Mouse (Mus musculus) forebrain, embryonic 15.5 days (tissue): ENCODE results near the gene Lat. TPM values are rescaled to one million over a fixed set of nuclear protein-coding genes. Genes with fewer than 3 reads are reported as not detected.
A peak's percentile ranks its signal among the peaks of the same experiment; 100 is the strongest.

Experiments used
- ATAC-seq: fragments of 200-750 bp; cut with Nextera tagmentation; replicated peaks from 2 replicates; pipeline ENCODE4 v1.8.0; 2017; ENCODE audit warnings: mild to moderate bottlenecking, moderate TSS enrichment, moderate library complexity
- H3K27ac ChIP-seq: fragments of 300-500 bp; sonication (generic); replicated peaks from 2 replicates; pipeline ENCODE4 v1.5.1; 2015; ENCODE audit warnings: mild to moderate bottlenecking, inconsistent platforms
- H3K27me3 ChIP-seq: fragments of 300-500 bp; sonication (generic); 2 replicates; pipeline ENCODE4 v1.6.1; 2015; ENCODE audit warnings: inconsistent platforms
- H3K36me3 ChIP-seq: fragments of 300-500 bp; sonication (generic); 2 replicates; pipeline ENCODE4 v1.6.1; 2015; ENCODE audit warnings: mild to moderate bottlenecking, inconsistent platforms
- H3K4me1 ChIP-seq: fragments of 300-500 bp; sonication (generic); 2 replicates; pipeline ENCODE4 v1.6.1; 2015; ENCODE audit warnings: inconsistent platforms
- H3K4me2 ChIP-seq: fragments of 300-500 bp; sonication (generic); replicated peaks from 2 replicates; pipeline ENCODE4 v1.6.1; 2015; ENCODE audit warnings: mild to moderate bottlenecking, inconsistent platforms
- H3K4me3 ChIP-seq: fragments of 300-500 bp; sonication (generic); 2 replicates; pipeline ENCODE4 v1.5.1; 2015; ENCODE audit warnings: mild to moderate bottlenecking, inconsistent platforms
- H3K9ac ChIP-seq: fragments of 300-500 bp; sonication (generic); replicated peaks from 2 replicates; pipeline ENCODE4 v1.6.1; 2015; ENCODE audit warnings: mild to moderate bottlenecking, inconsistent platforms
- H3K9me3 ChIP-seq: fragments of 300-500 bp; sonication (generic); 2 replicates; pipeline ENCODE4 v1.6.1; 2016; ENCODE audit warnings: inconsistent platforms
- WGBS: fragments of 180-500 bp; shearing (Covaris S2); methylation state at CpG from one replicate; pipeline ENCODE4 v1.1.7; 2015; ENCODE audit warnings: mixed read lengths; 5-methylcytosine and 5-hydroxymethylcytosine counted together
- polyA plus RNA-seq: library from polyadenylated mRNA; unstranded; fragments of >200 nt; fragmentation: Nextera tagmentation; extraction: Ambion mirVana; gene quantifications from 2 replicates; pipeline ENCODE4 v1.2.1, GENCODE M21; 2015

The Lat gene
- polyA plus RNA-seq, 1 experiment from 2014 or later, result 0.67 TPM

GRCm38 (mm10) chr7:126363038-126363437 is 6.3 kb downstream of the Lat start:
- no peaks in the 10 kb centered on the region for H3K4me1 ChIP-seq

GRCm38 (mm10) chr7:126359049-126359448 is 10.3 kb downstream of the Lat start:
- Histone ChIP-seq H3K9ac (no peak overlapping the region), H3K4me1 (no peaks in the 10 kb centered on the region), H3K27me3 (no peaks in the 10 kb centered on the region), H3K9me3 (no peaks in the 10 kb centered on the region), H3K4me3 (no peak overlapping the region), H3K36me3 (no peaks in the 10 kb centered on the region), H3K4me2 (no peak overlapping the region), H3K27ac (no peak overlapping the region)
- 79% methylated on average over 13 of the region's 13 CpGs for WGBS
- ATAC-seq, result no peak

More at GRCm38 (mm10) chr7:126363038-126363437, 6.3 kb downstream of the Lat start:
- Histone ChIP-seq H3K27me3 (no peaks in the 10 kb centered on the region), H3K36me3 (no peaks in the 10 kb centered on the region), H3K9ac (no peak overlapping the region), H3K4me3 (no peak overlapping the region), H3K9me3 (no peaks in the 10 kb centered on the region), H3K4me2 (no peak overlapping the region), H3K27ac (no peak overlapping the region)
- WGBS, result 86% methylated on average over 6 of the region's 6 CpGs
- ATAC-seq, result no peak

DNA sequence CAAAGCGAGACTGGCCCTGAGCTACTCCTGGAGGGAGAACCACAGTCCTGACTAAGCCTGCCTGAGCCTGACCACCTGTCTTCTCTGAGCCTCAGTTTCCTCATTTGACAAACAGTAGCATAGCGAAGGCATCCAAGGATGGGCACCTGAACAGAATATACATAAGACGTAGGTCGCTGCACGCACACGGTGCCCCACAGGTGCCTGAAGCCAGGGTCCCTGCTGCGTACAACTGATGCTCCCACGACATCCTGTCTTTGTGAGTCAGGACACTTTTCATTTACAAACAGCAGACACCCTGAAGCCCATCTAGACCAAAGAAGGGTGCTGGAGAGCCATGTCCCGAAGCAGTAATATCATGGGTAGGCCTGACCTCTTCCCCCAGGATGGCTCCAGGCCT is 11.0 kb downstream of the Lat start:
- H3K4me2 ChIP-seq, result no peak overlapping the region
- H3K27ac ChIP-seq, result no peak overlapping the region
- no peaks in the 10 kb centered on the region for H3K27me3 ChIP-seq
- H3K9me3 ChIP-seq, result no peaks in the 10 kb centered on the region
- H3K9ac ChIP-seq, result no peak overlapping the region
- H3K36me3 ChIP-seq, result no peaks in the 10 kb centered on the region
- 92% methylated on average over 9 of the region's 9 CpGs for WGBS
- ATAC-seq, result no peak
- no peaks in the 10 kb centered on the region for H3K4me1 ChIP-seq
- H3K4me3 ChIP-seq, result no peak overlapping the region

GRCm38 (mm10) chr7:126357838-126358237 is 11.5 kb downstream of the Lat start:
- H3K4me1 ChIP-seq, result no peaks in the 10 kb centered on the region
- WGBS, result 85% methylated on average over 6 of the region's 6 CpGs
- no peaks in the 10 kb centered on the region for H3K9me3 ChIP-seq
- H3K27me3 ChIP-seq, result no peaks in the 10 kb centered on the region
- H3K36me3 ChIP-seq, result no peaks in the 10 kb centered on the region
- no peak overlapping the region for H3K4me2 ChIP-seq
- no peak for ATAC-seq
- no peak overlapping the region for H3K9ac ChIP-seq
- H3K4me3 ChIP-seq, result no peak overlapping the region
- no peak overlapping the region for H3K27ac ChIP-seq

DNA sequence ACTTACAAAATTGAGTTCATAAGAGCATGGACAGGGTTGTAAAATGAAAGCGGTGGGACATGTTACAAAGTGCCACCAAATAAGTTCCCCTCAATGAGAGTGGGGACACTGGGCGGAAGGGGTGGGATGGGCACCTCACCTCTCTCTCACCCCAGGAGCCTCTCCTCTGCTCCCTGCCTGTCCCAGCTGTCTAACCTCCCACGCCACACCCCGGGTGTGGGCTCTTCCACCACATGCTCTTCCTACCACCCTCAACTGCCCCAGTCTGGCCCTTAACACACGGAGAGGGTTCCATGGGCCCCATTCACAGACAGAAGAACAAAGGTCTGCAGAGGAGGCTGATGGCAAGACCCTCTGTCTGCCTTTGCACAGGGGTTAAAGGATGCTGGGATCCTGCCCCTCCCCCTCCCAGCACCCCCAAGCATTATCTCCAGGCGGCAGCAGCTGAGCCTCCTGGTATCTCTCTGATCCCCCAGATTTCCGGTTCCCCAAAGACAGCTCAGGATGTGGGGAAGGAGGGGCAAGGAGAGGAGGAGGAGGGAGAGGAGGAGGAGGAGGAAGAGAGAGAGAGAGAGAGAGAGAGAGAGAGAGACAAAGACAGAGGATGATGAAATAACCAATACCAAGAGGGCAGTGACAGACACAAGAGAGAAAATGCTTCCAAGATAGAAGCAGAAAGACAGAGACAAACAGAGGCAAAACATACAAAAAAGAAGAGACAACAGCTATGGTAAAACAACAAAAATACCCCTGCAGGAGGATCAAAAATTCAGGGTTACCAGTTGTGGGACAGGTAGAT is 12.4 kb downstream of the Lat start:
- Histone ChIP-seq H3K9ac (no peak overlapping the region), H3K27ac (no peak overlapping the region), H3K4me3 (no peak overlapping the region), H3K36me3 (no peaks in the 10 kb centered on the region), H3K27me3 (no peaks in the 10 kb centered on the region), H3K4me1 (no peaks in the 10 kb centered on the region), H3K4me2 (no peak overlapping the region), H3K9me3 (no peaks in the 10 kb centered on the region)
- WGBS, result 53% methylated on average over 7 of the region's 7 CpGs
- ATAC-seq, result no peak

- Histone ChIP-seq H3K27ac (no peak overlapping the region), H3K27me3 (no peaks in the 10 kb centered on the region), H3K9me3 (no peaks in the 10 kb centered on the region), H3K4me3 (no peak overlapping the region), H3K4me2 (no peak overlapping the region), H3K36me3 (no peaks in the 10 kb centered on the region), H3K9ac (no peak overlapping the region), H3K4me1 (no peaks in the 10 kb centered on the region)
- 48% methylated on average over 5 of the region's 5 CpGs for WGBS
- no peak for ATAC-seq
Observed at GRCm38 (mm10) chr7:126355847-126356597, 13.3 kb downstream of the Lat start.

DNA sequence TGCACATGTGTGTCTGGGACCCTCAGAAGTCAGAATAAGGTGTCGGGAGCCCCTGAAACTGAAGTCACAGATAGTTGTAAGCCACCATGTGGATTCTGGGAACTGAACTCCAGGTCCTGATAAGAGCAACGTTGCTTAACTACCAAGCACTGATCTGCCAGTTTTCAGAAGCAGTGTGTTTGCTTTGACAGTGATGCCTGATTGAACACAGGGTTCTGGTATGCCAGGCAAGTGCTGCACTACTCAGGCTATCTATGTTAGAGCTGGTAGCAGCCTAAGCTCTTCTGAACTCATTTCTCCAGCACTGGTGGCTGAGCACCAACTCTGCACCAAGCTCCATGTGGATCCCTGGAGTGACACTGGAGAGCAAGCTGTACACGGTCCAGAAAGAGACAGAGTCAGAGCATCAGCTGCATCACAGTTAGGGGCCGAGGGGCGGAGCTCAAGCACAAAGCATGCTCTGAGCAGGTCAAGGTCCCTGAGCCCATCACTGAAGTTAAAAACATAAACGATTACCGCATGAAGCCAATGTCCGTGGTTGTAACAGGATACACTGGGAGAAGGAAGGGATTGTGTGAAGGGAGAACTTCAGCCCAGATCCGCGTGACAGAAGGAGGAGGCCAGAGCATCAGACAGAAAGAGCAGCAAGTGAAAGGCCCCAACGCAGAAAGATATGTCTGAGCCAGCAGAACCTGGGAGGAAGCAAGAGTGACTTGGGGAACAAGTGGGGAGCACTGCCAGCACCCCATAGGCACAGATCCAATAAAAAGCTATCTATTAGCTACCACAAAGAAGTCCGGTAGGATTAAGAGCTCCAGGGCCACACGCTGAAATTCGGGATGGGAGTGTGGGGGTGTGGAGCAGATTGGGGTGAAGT is 14.4 kb downstream of the Lat start:
- Histone ChIP-seq H3K36me3 (no peaks in the 10 kb centered on the region), H3K27me3 (no peaks in the 10 kb centered on the region), H3K4me3 (no peak overlapping the region), H3K9ac (no peak overlapping the region), H3K9me3 (no peaks in the 10 kb centered on the region), H3K27ac (no peak overlapping the region), H3K4me2 (no peak overlapping the region), H3K4me1 (no peaks in the 10 kb centered on the region)
- 52% methylated on average over 14 of the region's 14 CpGs for WGBS
- ATAC-seq, result no peak

GRCm38 (mm10) chr7:126353994-126354365 is 15.4 kb downstream of the Lat start:
- Histone ChIP-seq H3K27ac (no peak overlapping the region), H3K4me2 (no peak overlapping the region), H3K4me1 (no peaks in the 10 kb centered on the region), H3K9me3 (no peaks in the 10 kb centered on the region), H3K4me3 (no peak overlapping the region), H3K36me3 (no peaks in the 10 kb centered on the region), H3K27me3 (no peaks in the 10 kb centered on the region), H3K9ac (no peak overlapping the region)
- no peak for ATAC-seq
- WGBS, result 86% methylated on average over 3 of the region's 3 CpGs

DNA sequence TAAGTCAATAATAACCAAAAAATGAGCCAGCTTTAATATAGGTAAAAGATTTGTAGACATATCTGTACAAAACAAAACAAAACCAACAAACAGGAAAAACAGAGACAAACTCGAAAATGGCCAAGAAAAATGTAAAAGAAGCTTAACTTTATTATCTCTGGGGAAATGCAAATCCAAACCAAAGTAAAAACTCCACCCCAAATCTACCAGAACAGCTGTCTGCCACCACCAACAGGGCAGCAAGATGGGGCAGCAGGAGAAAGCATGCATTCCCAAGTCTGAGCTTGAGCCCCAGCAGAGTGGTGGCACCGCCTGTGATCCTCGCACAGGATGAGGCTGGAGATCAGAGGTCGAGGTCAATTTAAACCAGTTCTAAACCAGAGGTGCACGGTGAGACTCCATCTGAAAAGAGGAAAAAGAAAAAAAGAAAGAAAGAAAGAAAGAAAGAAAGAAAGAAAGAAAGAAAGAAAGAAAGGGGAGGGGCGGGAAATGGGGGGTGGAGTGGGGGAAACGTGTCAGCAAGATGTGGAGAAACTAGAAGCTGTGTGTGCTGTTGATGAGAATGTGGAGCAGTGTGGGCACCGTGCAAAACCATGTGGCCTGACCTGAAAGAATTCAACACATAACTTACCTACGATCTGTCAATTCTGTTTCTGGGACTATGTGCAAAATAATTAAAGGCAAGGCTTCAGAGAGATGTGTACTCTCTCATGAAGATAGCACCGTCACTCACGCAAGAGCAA is 15.9 kb downstream of the Lat start:
- Histone ChIP-seq H3K27me3 (no peaks in the 10 kb centered on the region), H3K4me2 (no peak overlapping the region), H3K9ac (no peak overlapping the region), H3K4me1 (no peaks in the 10 kb centered on the region), H3K27ac (no peak overlapping the region), H3K9me3 (no peaks in the 10 kb centered on the region), H3K36me3 (no peaks in the 10 kb centered on the region), H3K4me3 (no peak overlapping the region)
- ATAC-seq, result no peak
- WGBS, result 66% methylated on average over 11 of the region's 11 CpGs

GRCm38 (mm10) chr7:126351419-126351951 is 17.9 kb downstream of the Lat start:
- no peak overlapping the region; the same call in 1 of the 2 replicates for H3K4me2 ChIP-seq
- no peak overlapping the region for H3K9ac ChIP-seq
- no peak for ATAC-seq
- H3K4me1 ChIP-seq, result no peaks in the 10 kb centered on the region
- no peak overlapping the region for H3K4me3 ChIP-seq
- no peaks in the 10 kb centered on the region for H3K36me3 ChIP-seq
- 46% methylated on average over 10 of the region's 10 CpGs for WGBS
- H3K27me3 ChIP-seq, result no peaks in the 10 kb centered on the region
- no peak overlapping the region for H3K27ac ChIP-seq
- no peaks in the 10 kb centered on the region for H3K9me3 ChIP-seq

GRCm38 (mm10) chr7:126350748-126351418 is 18.5 kb downstream of the Lat start:
- Histone ChIP-seq H3K9ac (peak overlapping the region; percentile 22; the same call in 1 of the 2 replicates), H3K36me3 (no peaks in the 10 kb centered on the region), H3K4me2 (peak overlapping the region; percentile 22), H3K27ac (no peak overlapping the region), H3K4me3 (peak overlapping the region; percentile 13; the same call in 1 of the 2 replicates), H3K27me3 (no peaks in the 10 kb centered on the region), H3K4me1 (no peaks in the 10 kb centered on the region), H3K9me3 (no peaks in the 10 kb centered on the region)
- no peak for ATAC-seq
- WGBS, result 65% methylated on average over 20 of the region's 20 CpGs
